Mouse (Mus musculus) cerebellum, adult 9-10 months (tissue): ENCODE measurements at regions not wholly inside any gene's neighbourhood (a gene's known extent, or its start where the extent isn't known, plus 50 kb on each side); places are given as distances from the start of the nearest gene placed in this dataset.

ENCODE experiments used
- DNase-seq: peaks from one replicate; pipeline ENCODE4 v3.0.0; 2022

- DNase-seq, result no peak
These were observed 73.9 kb upstream of the Tnp1 start for GRCm38 (mm10) chr1:73089636-73090035.

- DNase-seq, result no peak
These were observed 72.8 kb upstream of the Tnp1 start for GRCm38 (mm10) chr1:73088494-73088893.

- DNase-seq, result no peak
These were observed 69.2 kb upstream of the Tnp1 start for GRCm38 (mm10) chr1:73084946-73085345.

- DNase-seq, result no peak
These were observed 67.7 kb upstream of the Tnp1 start for GRCm38 (mm10) chr1:73083396-73083795.

- DNase-seq, result no peak
These were observed 63.8 kb upstream of the Tnp1 start for GRCm38 (mm10) chr1:73079518-73079917.

GRCm38 (mm10) chr1:73077156-73077555, 61.4 kb upstream of the Tnp1 start:
- DNase-seq, result no peak

- DNase-seq, result peak; percentile 91
These were observed 60.1 kb upstream of the Tnp1 start for GRCm38 (mm10) chr1:73075699-73076373.

GRCm38 (mm10) chr1:73075159-73075558, 59.5 kb upstream of the Tnp1 start:
- no peak for DNase-seq

GRCm38 (mm10) chr1:73074525-73074924, 58.8 kb upstream of the Tnp1 start:
- DNase-seq, result peak; percentile 90

GRCm38 (mm10) chr1:73072237-73072904, 56.7 kb upstream of the Tnp1 start:
- no peak for DNase-seq

GRCm38 (mm10) chr1:73070126-73070525, 54.4 kb upstream of the Tnp1 start:
- DNase-seq, result no peak
